Mouse (Mus musculus) layer of hippocampus, adult 6 months (tissue): ENCODE data around the gene Lcp1. TPM values are rescaled to one million over a fixed set of nuclear protein-coding genes. Genes with fewer than 3 reads are reported as not detected.

Source experiments
- long read RNA-seq, 2 experiments: library from polyadenylated mRNA; unstranded; transcript quantifications; one replicate each; pipeline ENCODE4 v2.0.0; 2019 to 2020
- microRNA-seq: library from miRNA; unstranded; fragments of <30 nt; microRNA quantifications from one replicate; pipeline ENCODE4 v1.2.0, GENCODE M21; 2020
- polyA plus RNA-seq: library from polyadenylated mRNA; unstranded; fragments of <200 nt; fragmentation: Nextera tagmentation; gene quantifications from 2 replicates; pipeline ENCODE4 v1.2.3, GENCODE M21; 2021

Gene Lcp1
- 6.1 and 6.6 TPM in 2 replicates for polyA plus RNA-seq
- long read RNA-seq, experiment 1, partial matches to known transcripts = 19 of 22 reads
- long read RNA-seq, experiment 1, other reads (novel, unspliced or antisense) = 3 of 22 reads
- long read RNA-seq, experiment 2, partial matches to known transcripts = 52 of 60 reads
- long read RNA-seq, experiment 2, other reads (novel, unspliced or antisense) = 5 of 60 reads

GRCm38 (mm10) chr14:75130501-75131318, at the start of gene Lcp1, which contains the start of gene Lrrc63:
TSS of gene Lcp1 (plus strand) at chr14:75131101.
TSS of gene Lrrc63 (minus strand) at chr14:75130881.

DNA sequence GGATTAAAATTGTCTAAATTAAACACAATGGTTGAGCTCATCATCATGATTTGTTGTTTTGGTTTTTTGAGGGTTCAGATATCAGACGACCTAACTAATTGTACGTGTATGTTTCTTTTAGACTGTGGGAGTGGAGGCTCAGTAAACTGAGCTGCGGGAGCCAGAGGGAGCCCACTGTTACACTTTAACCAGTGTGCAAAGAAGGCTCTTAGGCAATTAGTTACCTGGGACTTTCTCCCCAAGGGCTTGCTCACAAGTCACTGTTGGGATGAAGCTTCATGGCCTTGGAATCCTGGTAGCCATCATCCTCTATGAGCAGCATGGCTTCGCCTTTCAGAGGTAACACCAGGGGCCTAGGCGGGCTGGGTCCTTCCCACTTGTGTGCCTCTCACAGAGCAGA, 111.2 kb downstream of the Lcp1 start, which contains the start of gene Cpb2:
Gene Cpb2, plus strand, starts transcription at position 201 of the 400 bp plus-strand sequence.

Small RNAs within 50 kb of the gene (microRNA-seq; reads per million reads assigned to microRNA genes)
- gene Gm44482 = not detected

Other genes starting within 250 kb of the Lcp1 start
- 5.6 and 9.4 TPM in 2 replicates for gene Lrch1, start 183.2 kb upstream of the Lcp1 start, polyA plus RNA-seq
- 0.26 and 0.60 TPM in 2 replicates for gene Rubcnl, start 115.1 kb upstream of the Lcp1 start, polyA plus RNA-seq
- gene Lrrc63, start 220 bp upstream of the Lcp1 start, polyA plus RNA-seq = not detected in 2 replicates
- not detected in 2 replicates for gene Cpb2, start 111.2 kb downstream of the Lcp1 start, polyA plus RNA-seq
- gene Zc3h13, start 153.3 kb downstream of the Lcp1 start, polyA plus RNA-seq = 30.5 and 35.8 TPM in 2 replicates